Mouse (Mus musculus): ENCODE results near the gene Acsm1.
"Not testable (repeated sequence)": the region's sequence is repeated elsewhere in the genome, so short reads cannot be mapped to it uniquely, and the experiment has no call there.

The Acsm1 gene

DNA sequence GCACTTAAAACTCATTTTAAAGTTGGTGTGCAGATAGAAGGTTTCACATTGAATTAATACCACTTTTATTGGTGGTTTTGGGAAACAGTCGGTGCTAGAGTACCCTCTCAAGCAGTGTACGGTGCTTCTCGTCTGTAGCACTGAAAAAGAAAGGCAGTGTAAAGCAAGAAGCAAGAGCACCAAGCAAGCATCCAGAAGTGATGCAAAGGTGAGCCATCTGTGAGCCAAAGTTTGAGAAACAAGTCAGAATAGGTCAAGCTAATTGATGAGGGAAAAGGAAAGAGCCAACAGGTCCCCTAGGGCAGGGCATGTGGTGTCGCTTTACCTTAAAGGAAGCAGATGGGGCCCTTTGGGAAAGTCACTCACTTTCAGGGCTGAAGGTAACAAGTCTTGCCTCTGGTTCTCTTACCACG is at the start of gene Acsm1:
Gene Acsm1 (plus strand): TSS at position 363 of the 413 bp plus-strand sequence.
- no peak for DNase-seq

DNA sequence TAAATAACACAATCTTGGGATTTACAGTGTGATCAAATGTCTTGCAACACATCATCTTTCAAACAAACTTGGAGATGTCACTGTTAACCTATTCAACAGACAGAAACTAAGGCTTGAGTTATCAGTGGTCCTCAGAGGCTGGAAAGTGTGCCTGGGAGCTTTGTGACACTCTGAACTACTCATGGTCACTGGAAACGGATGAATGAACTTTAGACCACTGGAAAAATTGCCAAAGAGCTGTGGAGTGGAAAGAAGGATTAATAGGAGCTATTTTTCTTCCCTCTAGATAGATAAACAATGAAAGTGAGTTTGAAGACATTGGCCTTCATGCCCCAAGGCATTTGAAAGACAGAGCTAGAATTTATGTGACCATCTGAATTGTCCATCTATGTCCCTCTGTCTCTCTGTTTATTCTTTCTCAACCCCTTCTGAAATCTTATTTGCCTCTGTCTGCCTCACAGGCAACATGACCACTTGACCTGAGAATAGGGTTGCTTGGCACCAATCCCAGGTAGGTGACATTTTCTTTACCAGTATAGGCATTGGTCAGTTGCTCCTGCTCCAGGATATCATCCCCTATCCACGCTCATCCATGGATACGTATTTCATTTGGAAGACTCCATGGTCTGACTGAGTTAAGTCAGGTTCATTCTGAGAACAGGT is 46.9 kb upstream of the Acsm1 start:
- peak; percentile 11 to 20 for DNase-seq

DNA sequence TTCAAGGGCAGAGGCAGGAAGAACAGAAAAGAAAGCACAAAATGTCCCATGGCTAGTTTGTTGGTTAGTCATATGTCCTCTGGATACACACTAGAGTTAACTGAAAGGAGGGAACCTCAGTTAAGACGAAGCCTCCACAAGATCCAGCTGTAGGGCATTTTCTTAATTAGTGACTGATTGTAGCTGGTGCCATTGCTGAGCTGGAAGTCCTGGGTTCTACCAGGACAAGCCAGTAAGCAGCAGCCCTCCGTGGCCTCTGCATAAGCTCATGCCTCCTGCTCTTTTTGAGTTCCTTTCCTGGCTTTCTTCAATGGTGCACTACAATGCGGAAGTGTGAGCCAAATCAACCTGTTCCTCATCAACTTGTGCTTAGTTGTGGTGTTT is 46.4 kb upstream of the Acsm1 start:
- no peak for DNase-seq

DNA sequence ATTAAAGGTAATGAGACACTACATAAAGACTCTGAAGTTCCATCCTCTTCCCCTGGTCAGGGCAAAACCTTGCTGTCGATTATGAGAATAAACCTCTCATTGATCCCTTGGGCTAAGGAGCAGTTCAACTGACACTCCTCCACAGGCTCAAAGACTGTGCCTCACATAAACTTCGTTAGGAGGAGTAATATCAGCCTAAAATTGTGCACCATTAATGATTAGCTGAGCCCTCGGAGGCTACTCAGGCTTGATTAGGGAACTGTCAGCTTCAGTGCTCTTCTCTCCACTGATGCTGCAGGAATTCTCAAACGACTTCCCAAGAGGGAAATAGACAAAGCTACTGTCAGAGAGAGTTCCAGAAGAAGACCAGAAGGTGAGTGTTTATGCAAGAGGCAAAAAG is 45.4 kb upstream of the Acsm1 start:
- no peak for DNase-seq

- not testable (repeated sequence) for DNase-seq
These were observed 44.4 kb upstream of the Acsm1 start for GRCm38 (mm10) chr7:119562476-119562875.

- no peak for DNase-seq
These were observed 12.2 kb upstream of the Acsm1 start for GRCm38 (mm10) chr7:119594530-119595107.

DNA sequence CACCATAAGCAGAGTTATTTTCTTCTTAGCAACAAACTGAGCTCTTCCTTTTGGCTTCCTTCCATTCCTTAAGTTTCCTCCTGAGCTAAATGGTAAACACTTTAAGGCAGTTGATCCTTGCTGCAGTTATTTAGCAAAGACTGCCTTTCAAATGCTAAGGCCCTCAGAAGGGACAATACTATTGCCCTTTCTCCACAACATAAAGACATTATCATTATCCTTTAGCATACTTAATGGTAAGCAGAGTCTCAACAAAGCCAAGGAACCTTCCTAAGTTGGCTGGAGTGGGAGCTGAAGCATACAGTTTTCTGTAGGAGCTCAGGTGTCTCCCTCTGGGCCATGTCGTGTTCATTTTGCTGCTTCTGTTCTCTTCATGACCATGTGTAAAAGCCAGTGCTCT is 11.5 kb upstream of the Acsm1 start:
- no peak for DNase-seq

DNA sequence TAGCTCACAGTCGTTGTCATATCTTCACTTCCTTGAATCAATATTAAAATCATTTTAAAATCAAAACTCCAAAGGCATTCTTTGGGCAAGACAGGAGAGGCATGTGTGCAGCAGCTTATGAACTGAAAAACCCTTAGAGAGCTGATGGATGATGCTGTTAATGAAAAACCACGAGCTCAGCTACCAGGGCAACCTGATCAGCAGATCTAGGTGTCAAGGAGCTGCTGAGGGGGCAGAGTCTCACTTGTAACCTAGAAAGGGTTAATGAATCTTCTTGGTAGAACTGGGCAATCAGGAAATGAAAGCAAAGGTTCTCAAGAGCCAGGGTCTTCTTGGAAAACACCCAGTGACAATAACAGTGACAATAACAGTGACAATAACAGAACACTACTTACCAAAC is 10.3 kb upstream of the Acsm1 start:
- DNase-seq: no peak

GRCm38 (mm10) chr7:119601195-119601953 is 5.5 kb upstream of the Acsm1 start:
- no peak for DNase-seq

DNA sequence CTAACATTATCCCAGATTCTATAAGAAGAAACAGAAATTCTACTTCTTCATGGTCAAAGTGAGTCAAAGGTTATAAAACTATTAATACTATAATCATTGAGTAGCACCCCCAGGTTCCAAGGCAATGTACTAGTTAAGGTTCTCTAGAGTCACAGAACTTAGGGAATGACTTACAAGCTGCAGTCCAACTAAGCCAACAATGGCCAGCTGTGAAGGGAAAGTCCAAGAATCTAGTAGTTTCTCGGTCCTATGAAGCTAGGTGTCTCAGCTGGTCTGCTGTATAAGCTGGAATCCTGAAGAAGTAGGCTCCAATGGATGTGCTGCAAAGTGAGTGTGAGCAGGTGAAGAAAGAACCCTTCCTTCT is 4.9 kb upstream of the Acsm1 start:
- DNase-seq: no peak

GRCm38 (mm10) chr7:119604903-119605483 is 1.8 kb upstream of the Acsm1 start:
- DNase-seq: no peak

DNA sequence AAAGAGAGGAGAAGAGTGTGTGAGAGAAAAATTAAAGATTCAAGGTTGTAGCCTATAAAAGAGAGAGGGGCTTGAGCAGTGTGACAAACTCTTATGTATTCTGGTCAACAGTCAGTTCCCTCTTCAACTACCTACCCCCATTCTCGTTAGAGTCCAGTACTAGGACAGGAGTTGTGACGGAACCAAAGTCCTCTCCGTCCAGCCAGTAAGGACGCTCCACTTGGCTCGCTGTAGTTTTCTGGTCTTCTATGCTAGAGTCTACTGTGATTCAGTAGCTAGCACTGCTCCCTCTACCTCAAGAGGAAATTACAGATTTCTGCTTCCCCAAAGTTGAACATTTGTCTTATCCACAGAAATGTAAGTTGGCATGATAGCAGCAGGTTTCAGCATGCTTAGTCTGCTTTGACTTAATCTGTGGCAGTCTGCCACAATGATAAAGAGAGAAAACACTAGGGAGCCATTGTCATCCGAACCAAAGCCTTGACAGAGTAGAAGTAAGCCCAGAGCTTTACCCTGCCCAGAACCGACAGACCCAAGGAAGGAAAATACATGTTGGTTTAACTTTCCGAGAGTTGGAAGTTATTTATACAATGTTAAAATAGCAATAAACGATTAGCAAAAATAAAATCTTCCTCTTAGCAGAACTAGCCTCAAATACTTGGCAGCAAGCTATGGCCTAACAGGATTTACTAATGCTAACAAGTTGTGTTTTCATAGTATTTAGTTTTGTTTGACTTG is 731 bp upstream of the Acsm1 start:
- no peak for DNase-seq

DNA sequence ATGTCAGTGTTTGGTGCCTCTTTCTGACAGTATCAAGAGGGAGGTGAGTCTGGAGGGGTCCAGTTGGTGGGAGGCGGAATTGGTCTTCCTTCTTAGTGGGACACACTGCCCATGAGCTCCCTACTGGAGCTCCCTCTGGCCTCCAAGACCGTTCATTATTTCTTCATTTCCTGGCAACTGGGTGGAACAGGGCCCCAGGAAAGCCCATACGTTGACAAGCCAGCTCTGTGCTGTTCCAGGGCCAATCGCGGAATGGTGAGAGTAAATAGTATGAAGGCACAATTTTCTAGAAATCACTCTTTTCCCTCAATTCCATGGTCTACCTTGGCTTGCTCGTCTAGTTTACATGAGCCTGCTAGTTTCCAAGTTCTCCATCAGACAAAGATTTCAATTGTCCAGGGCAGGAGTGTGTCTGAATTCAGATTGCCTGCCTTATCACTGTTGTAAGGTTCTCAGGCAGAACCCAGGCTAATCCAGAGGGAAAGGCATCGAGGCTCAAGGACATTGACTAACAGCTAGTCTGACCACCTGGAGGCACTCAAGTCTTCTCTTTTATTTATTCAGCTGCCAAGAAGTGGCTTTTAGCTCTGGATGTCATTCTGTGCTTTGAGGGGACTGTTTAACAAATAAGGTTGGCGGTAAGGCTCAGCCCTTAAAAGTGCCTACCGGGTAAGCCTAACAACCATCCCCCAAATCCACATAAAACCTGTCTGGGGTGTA is 1.1 kb downstream of the Acsm1 start:
- peak; percentile 34 to 53 for DNase-seq

- no peak for DNase-seq
These were observed 9.7 kb downstream of the Acsm1 start for GRCm38 (mm10) chr7:119616531-119616930.

GRCm38 (mm10) chr7:119617593-119617992 is 10.8 kb downstream of the Acsm1 start:
- DNase-seq: no peak

GRCm38 (mm10) chr7:119618209-119618935 is 11.5 kb downstream of the Acsm1 start:
- no peak for DNase-seq

- DNase-seq: no peak
These were observed 13.3 kb downstream of the Acsm1 start for GRCm38 (mm10) chr7:119620157-119620556.

- no peak for DNase-seq
These were observed 31.9 kb downstream of the Acsm1 start for GRCm38 (mm10) chr7:119638773-119639172.

DNA sequence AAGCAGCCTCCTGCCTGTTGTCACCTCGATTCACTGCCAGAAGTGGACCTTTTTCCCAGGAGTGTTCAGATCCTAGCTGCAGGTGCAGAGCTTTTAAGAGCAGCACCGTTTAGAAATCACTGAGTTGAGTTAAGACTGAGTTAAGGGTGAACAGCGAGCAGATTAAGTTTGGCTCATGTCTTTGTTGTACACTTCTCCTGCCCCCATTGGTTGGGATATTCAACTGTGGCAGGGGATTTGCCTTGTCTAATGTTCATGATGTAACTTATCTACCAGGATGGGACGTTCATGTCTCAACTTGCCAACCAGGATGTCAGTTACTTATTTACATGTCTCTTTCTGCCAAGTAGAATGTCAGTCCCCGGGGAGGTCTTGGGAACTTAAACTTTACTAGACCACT is 35.5 kb downstream of the Acsm1 start:
- DNase-seq: no peak

DNA sequence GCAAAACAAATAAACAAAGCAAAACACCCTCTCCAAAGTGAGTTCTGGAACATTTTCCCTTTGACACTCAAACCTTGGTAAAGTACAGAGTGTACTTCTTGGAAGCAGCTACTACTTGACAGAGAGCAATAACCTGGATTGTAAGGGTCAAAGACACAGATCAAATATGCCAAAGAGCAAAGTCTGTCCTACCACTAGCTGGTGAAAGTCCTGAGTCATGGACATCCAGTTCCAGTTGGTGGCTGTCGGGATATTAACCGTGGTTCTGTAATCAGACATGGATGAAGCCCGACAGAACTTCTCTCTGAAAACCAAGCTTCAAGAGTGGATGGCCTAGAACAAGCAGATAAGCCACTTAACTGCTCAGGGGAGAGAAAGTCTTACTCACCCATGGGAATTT is 61.1 kb downstream of the Acsm1 start:
- no peak for DNase-seq

GRCm38 (mm10) chr7:119670395-119670794 is 63.6 kb downstream of the Acsm1 start:
- DNase-seq: no peak

- DNase-seq: no peak
These were observed 64.1 kb downstream of the Acsm1 start for GRCm38 (mm10) chr7:119670925-119671324.

Data from lung, adult 18-20 months (tissue).